Mouse (Mus musculus): ENCODE data around the gene Itih4.

DNA sequence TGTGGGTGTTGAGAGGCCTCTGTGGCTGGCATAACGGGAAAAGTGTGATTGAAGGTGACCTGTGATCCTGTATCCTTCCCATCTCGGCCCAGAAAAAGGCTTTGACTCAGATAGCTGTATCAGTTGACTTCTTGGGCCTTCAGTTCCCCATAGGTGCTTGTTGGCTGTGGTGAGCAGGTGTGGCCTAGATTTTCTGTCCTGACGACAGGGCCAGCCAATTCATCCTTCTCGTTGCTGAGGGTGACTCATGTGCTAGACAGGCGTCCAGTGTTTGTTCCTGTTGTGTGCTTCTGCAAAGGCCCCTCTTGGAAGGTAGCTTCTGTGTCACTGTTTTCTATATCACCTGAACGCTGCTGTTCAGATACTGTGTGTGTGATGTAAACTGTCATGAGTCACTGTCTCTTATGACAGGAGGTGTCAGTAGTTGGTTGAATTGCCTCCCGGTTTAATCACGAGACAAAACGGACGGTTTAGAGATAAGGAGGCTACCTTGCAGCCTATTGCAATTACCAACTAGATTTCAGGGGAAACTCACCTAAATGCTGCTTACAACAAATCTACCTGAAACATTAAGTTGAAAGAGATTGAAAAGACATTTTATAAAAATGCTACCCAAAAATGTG lies 29.3 kb upstream of the Itih4 start:
- TF ChIP-seq EP300 (IDR thresholded peaks at IDR 0.05; ENCODE audit: insufficient read depth, low read depth, low read length) = no peak
- no peak for TF ChIP-seq POLR2A (IDR thresholded peaks at IDR 0.05; ENCODE audit: insufficient read depth, low read length)
